Mouse (Mus musculus) MEL-GATA-1-ER (cell line): ENCODE measurements around the gene Lpp.

ENCODE experiments used
- DNase-seq: peaks from one replicate; pipeline ENCODE4 v3.0.0-alpha.2; 2012; ENCODE audit warnings: low read depth; ENCODE audit errors: extremely low read depth

Gene Lpp

DNA sequence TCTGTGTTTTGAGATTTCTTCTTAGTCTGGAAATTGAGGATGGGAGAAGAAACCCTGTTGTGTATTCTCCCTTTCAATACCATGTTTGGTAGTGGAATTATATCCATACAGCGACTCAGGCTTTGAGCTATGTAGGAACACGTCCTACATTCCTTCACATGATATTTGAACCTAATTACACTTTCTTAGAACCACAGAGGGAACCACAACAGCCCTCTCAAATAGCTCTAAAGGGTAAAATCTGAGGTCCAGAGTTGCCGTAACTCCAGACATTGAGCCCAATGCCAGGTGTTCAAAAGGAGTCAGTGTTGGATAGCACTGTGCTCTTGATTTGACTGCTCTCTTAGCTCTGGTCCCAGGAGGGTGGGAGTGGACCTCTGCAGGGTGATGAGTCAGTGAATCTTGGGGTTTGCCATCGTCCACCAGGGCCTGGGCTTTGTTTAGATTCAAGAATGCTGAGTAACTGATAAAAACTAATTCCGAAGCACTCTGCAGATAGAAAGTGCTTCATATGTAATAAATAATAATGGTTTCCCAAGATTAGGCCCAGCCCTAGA lies 104.9 kb downstream of the Lpp start:
- no peak for DNase-seq

DNA sequence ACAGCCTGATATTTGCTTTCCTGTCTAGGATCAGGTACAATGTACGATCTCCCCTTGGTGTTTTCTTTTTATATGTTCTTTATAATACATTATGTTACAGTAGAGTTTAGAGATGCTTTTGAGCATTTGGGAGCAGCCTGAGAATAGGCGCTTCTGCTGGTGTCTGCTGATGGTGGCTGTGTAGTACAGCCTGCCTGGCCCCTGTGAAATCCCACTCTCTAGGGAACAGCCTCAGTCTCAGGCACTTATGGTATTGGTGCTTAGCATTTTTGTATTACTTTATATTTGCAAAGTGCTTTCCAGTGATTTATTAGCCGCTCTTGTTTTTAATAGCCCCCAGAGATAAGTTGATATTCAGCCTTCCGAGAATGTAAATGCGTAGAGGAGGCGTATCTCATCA lies 107.9 kb downstream of the Lpp start:
- no peak for DNase-seq

DNA sequence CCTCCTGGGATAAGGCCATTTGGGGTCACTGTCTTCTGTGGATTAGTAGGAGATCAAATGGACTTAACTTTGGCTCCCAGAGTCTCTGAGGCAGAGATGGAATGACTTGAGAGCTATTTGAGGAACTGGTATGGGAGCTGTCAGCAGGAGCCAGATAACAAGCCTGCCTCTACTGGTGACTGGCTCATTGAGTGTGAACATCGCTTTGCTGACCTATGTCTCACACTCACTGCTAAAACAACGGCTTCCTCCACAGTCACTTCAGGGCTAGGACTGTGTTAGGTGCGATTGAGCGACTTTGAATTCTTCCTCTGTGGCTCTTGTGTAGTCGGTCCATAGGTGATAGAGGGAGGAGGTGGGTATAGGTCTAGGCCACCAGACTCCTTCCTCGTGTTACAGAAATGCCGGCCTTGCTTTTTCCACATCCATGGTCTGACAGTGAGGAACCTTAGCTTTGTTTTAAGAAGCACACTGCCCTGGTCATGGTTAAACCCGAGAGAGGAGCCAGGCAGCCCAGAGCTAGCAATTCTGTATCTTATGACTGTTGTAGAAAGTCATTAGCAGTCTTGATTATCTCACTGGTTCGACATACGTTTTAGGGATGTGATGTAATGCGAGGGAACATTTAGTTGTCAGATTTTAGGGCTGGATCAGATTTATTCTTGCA lies 108.5 kb downstream of the Lpp start:
- DNase-seq, result no peak

DNA sequence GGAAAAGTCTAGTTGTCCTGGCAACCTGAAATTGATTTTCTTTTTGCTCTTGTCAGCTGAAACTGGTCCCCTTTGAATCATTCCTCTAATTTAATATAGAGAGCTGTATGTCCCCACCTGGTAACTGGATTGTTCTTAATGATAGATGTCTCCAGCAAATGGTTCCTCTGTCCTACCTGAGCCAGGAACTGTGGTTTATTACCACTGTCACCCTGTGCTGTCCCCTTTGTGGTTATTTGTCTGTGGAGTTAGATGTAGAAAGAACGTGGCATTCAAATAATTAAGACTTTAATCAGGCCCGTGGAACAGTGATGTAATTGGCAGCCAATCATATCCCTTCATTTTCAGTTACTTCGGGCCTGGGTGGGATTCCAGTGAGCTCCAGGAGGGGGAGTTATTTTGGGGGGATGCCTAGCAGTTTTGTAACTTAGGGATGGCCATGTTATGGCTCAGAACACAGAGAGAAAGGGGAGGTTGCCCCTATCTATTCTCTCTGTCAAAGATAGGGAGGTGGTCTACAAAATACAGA lies 109.1 kb downstream of the Lpp start:
- no peak for DNase-seq

DNA sequence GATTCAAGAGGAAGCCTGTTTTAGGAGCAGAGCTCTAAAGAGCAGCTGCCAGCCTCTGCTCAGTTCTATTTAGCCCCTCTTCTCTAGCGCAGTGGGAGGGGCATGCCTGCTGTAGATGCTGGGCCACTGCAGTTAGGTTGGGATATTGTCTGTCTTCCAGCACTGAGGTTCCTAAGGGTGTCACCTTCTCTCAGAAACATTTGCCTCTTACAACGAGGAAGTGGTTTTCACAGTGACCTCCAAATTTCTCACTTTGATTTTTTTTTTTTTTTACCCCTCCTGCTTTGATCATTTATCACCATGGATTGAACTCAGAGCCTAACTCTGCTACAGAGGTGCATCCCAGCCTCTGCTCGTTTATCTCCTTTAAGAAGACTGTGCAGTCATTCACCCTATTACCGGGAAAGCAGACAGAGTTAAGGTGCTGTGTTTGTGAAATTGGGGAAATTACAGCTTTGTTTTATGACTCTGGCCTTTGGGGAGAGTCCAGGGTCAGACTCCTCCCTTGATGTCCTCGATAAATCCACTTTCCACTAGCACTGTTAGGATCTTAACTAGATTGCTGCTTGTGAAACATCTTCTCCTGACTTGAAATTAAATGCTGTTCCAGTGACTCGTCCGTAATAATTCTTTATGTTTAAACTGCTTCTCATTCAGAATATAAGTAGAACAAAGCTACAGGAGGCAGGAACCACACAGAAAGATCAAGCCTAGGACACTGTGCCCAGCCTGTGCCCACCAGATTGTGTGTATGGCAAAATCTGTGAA lies 111.7 kb downstream of the Lpp start:
- no peak for DNase-seq

DNA sequence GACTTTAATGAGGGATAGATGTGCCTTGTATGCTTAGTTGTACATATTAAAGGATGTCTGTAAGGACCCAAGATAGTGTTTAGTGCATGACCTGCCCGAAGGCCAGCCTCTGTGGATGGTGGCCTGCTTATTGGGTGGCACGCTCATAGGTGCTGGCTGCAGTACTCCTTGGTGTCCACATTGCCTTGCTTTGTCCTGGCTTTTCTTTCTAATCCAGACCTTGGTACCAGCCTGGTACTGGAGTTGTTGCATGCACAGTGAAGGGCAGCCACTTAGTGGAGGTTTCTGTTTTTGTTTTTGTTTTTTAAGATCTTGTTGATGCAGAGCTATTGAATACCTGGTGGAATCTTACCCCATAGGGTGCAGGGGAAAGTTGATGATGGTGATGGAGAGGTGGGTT lies 112.9 kb downstream of the Lpp start:
- no peak for DNase-seq

DNA sequence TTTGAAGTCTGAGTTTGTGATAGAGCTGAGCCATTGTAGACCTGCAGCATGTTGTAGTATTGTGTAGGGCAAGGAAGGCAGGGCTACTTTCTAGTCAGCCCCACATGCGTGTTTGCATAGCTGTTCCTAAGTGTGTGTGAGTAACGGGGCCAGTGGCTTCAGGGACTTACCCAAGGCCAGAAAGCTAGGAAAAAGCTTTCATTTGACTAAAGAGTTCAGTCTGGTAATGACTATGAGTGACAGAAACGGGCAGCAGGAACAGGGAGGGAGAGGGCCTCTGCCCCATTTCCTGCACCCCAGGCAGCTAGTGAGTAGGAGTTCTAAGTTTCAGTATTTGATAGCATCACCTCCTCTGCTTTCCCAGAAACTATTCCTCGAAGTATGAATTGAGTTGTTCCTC lies 113.4 kb downstream of the Lpp start:
- DNase-seq, result no peak

DNA sequence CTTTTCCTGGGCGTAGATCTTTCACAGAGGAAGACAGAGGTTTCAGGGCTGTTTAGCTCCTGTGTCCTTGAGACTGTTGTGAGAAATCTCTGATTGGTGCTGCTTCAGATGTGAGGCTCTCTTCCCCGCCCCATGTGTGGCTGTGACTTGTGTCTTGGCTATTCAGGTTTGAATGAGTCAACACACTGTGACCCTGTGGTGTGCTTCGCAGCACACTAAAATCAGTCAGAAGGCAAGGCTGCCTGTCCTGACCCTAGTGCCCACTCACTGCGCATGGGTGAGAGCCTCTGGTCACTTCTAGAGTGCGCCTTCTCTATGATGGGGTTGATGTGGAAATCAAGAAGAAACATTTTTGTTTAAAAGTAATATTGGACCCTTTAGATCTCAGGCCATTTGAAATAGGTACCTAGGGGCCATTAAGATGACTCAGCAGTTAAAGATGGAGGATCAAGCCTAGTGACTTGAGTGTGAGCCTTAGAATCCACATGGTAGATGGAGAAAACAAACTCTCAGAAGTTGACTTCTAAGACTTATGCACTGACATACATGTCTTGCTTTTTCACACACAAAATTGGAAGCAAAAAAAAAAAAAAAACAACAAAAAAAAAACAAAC lies 114.7 kb downstream of the Lpp start:
- DNase-seq, result no peak

DNA sequence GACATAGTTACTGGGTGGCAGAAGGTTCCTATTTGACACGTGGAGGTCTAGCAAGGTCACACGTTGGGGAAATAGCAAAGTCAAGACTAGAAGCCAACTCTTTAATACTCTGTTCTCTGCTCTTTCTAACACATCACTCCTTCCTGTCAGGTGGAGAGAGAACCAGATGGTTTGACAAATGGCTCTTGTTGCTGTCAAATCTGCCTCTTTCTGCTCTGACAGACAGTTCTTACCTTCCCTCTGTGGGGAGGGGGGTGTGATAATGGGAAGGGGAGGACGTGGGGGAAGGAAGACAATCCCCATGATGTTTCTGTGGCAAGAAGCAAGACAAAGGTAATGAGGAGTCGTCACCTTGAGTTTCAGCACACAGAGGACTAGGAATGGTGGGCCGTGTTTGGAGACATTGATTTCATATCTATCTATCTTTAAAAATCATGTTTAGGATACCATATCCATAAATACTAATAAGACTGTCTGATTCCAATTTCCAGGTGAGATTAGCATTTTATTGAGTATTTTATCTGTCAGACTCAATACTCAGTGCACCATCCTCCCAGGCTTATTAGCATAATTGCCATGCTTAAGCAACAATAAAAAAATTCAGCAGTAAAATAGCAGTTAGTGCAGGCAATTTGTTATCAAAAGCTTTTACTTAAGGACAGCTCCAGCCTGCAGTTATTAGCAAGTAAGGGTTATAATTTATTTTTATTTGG lies 115.9 kb downstream of the Lpp start:
- no peak for DNase-seq

DNA sequence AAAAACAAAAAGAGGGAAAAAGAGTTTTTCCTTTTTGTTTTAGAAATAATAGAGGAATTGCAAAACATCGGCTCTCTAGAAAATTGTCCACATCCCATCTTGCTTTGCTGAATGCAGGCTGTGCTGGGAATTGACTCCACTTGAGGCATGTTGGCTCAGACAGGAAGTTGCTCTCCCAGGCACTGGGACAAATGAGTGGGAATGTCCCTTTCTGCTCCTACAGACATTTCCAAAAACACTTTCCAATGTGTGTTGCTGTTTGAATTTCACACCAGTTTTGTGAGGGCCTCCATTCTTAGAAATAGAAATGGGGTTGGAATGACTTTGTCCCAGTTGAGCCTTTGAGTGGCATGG lies 116.5 kb downstream of the Lpp start:
- no peak for DNase-seq

DNA sequence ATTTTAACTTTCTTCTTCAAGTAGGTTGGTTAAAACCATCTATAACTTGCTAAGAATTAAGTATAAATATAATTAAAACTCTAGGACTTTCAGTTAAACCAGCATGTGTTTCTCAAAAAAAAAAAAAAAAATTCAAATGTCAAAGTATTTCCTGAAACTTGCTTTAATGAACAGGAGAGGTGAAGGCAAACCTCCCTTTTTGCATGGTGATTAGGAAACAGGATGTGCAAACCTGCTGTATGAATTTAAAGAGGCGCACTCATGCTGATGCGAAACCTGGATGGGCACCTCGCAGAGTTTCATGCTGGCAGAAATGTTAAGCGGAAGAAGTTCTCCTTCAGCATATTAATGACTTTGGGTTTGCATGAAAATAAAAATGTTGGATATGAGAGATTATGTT lies 119.9 kb downstream of the Lpp start:
- no peak for DNase-seq

DNA sequence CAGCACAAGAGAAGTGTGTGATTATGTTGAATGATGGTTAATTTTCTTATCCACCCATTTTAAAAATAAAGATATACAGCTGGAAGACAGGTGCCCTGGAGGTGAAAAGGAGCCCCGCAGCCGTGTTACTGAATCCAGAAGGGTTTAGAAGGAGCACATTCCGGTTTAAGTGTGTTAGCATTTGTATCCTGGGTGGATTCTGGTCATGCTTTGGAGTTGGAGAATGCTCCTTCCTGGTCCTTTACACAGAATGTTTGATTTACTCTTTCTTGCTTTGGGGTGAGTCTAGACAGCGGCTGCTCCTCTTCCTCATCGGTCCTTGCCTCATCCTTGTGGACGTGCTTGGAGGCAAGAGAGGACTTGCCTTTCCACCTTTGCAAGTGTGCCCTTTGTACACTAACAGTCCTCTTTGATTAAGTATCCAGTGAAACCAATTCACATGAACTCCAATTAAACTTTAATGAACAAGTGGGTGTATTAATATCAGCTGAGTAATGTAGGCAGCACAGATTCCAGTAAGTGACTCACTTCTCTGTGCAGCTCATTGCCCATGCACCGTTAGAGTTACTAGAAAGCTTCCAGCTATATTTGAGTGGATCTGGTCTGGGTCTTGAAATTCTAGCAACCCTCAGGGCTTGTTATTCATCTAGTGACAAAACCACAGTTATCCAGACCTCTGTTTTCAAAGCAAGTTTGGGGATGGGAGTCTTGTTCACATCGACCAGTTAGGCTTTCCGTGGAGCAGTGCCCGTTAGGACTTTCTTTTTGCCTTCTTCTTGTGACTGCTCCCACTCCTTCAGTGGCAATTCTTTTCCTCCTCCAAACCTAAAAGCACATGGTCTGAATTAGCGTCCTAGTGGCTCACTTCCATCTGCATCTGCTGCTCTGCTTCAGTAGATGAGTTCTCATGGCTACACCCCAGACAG lies 121.8 kb downstream of the Lpp start:
- no peak for DNase-seq

DNA sequence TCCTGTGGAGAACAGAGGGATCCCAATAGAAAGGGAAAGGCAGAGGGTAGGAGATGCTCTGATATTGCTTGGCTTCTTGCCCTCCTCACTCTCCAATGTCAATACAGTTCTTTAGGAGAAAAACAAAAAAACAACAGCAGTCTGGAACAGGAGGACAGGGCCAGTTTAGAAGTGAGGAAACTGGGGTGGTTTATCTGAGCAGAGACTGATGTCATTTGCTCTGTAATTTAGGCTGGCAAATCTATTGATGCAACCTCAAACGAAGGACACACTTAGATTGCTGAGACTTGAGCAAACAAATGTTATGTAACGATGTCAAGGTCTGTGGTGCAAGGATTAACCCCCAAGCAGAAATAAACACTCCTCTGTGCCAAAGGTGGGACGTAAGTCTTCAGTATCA lies 123.7 kb downstream of the Lpp start:
- no peak for DNase-seq

DNA sequence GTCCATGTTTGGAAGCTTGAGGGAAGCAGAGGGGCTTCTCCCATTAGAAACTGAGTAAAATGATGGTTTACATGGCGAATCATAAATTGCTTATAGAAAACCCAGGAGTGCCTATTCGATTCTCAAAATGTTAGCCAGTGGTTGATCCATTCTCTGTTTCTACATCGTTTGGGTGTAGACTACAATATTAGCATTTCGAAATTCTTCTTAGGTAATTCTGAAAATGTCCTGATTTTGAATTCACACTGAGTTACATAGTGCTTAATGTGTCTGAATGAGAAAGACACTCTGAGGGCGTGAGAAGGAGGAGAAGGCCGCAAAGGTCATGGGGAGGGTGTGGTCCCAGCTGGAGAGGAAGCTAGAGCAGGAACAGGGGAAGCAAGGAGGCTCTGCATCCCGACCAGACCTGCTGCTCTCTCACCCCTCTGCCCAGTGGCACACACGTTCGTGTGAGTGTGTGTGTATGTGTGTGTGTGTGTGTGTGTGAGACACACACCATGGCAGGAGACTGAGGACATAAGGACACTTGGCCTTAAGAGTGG lies 124.3 kb downstream of the Lpp start:
- DNase-seq, result no peak

DNA sequence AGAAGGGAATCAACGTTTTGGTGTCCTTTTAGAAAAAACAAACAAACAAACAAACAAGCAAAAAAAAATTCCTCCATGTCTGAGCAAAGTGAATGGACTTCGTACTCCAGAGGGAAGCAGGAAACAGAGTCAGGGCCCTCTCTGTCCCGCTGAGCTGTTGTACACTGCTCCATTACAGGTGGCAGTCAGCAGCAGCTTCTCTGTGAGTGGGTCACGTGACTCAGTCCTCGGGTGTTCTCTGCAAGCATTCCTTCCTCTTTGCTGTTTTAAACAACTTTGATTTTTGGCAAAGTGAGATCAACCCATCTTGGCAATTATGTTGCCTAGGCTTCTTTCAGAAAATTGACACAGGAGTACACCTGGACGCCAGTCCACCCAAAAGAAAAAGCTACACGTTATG lies 125.5 kb downstream of the Lpp start:
- no peak for DNase-seq

DNA sequence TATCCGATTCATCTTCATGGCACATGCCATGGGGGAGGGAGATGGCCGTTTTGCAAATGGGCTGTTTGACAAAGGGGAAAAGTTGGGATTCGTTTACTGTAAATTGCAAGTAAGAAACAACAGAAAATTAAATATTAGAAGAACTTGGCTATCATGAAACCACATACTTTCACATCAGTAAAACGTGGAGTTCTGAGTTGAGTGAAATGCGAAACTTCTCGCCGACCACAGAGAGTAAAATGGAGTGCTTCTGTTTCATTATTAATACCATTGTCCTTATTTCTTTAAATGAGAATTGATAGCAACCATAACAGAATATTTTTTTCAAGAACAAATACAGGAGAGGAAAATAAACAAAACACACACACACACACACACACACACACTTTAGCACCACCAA lies 133.9 kb downstream of the Lpp start:
- DNase-seq, result no peak

DNA sequence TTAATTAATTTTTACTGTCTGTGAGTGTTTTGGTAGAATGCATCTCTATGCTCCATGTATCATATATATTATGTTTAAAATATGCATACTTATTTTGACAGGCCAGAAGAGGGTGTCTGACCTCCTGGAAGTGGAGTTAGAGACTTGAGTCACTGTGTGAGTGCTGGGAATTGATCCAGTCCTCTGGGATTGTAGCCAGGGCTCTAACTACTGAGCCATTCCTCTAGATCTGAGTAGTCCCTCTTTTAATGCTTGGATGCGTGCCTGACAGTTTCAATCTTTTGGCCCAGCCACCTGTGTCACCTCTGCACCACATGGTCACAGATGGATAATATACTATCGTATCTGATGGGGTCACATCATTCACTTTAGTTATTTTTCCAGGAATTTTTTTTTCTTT lies 138.4 kb downstream of the Lpp start:
- no peak for DNase-seq

DNA sequence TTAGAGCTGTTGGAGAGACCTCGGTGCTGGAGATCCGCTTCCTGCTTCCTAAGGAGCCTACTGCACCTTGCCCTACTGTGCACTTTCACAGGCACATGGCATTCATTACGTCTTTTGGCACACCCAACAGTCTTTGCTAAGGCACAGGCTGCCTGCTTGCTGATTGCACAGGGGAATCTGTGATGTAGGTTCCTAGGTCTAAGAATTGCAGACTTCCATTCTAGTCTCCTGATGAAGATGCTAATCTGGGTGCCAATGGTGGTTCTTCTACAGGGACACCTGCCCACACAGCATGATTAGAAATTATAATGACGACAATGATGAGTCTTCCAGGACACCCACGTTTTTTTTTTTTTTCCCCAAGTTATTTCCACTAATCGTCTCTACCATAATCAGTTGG lies 141.9 kb downstream of the Lpp start:
- DNase-seq, result no peak

DNA sequence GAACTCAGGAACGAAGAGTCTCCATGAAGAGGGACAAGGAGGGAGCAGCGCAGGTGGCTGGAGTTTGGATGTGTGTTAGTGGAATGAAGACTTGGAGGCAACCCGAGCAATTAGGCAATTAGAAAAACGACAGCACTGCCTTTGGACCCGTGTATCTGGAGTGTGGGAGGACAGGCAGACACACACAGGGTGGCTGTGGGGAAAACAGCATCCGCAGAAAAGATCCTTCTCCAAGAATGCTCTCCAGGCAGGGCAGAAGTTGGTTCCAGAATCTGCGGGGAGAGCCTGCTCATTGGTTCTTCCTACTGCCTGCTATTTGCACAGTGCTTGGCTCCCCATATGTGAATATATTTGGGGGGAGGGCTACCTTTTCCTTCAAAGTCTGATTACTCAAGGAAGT lies 143.0 kb downstream of the Lpp start:
- DNase-seq, result no peak

DNA sequence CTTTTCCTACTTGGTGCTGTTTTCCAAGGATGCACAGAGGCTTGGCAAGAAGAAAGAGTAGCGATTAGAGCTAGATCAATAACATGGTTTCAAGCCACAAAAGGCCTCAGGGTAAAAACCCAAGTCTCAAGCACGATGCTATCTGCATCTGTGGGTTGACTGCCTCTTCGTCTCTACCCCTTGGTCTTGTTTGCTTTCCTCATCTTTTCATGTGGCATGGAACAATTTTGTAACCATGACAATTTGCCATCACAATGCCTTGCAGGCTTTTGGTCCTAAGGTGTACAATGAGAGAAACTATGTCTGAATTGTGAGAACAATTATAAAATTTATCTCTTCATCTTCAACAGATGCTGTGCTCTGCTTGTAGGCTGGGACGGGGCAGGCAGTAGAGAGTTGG lies 145.7 kb downstream of the Lpp start:
- DNase-seq, result no peak
